9 mouse cellular contexts compared by ENCODE assay signal in genomic region chr8:46305733-46306349, GRCm38 (mm10). TPM values are rescaled to one million over a fixed set of nuclear protein-coding genes. Genes with fewer than 3 reads are reported as not detected.
DNase-seq lines count a peak whose midpoint lies in the region; ATAC-seq and TF ChIP-seq lines count a peak whose summit lies in the region.
"Had no signal": no experiment of that assay in that cellular context is flagged by ENCODE, and none has a peak within 500 bp of the region (broad histone marks: within the 10 kb centered on the region; RNA-seq: fewer than 3 reads in every experiment).

No protein-coding gene starts in this region.

- H3K4me2 ChIP-seq in kidney, embryonic 15.5 days = no peak overlapping the region

- WGBS in kidney, embryonic 15.5 days = 8% methylated on average over 9 of the region's 9 CpGs
- 2% methylated on average over 9 of the region's 9 CpGs for WGBS in cerebellum, adult 2 months
- WGBS in heart, adult 2 months = 3% methylated on average over 9 of the region's 9 CpGs

- peak; percentile 33; the same call in 1 of the 2 replicates for TF ChIP-seq CTCF in G1E (IDR thresholded peaks at IDR 0.05; ENCODE audit: low read depth, low read length)
- peak; percentile 68; the same call in 1 of the 2 replicates for TF ChIP-seq CTCF in cerebellum, adult 2 months (IDR thresholded peaks at IDR 0.05; ENCODE audit: borderline replicate concordance, insufficient read depth, low read depth, low read length)
- peak; percentile 87 for TF ChIP-seq CTCF in heart, adult 2 months (IDR thresholded peaks at IDR 0.05)

- H3K9ac ChIP-seq in kidney, embryonic 15.5 days = no peak overlapping the region
- H3K9ac ChIP-seq in heart, adult 2 months (ENCODE audit: low read depth, low read length) = no peak overlapping the region

- peak; percentile 12; the same call in 1 of the 2 replicates for ATAC-seq in kidney, embryonic 15.5 days (replicated peaks; ENCODE audit: low FRiP score)
- ATAC-seq in G1E (ENCODE audit: extremely low read depth, insufficient number of reproducible peaks, low FRiP score, poor library complexity, severe bottlenecking) = peak; percentile 22; the same call in 1 of the 2 replicates

- H3K4me3 ChIP-seq in kidney, embryonic 15.5 days (replicated peaks) = no peak overlapping the region
- H3K4me3 ChIP-seq in G1E (ENCODE audit: low read depth, low read length) = no peak overlapping the region
- no peak overlapping the region for H3K4me3 ChIP-seq in cerebellum, adult 2 months (replicated peaks; ENCODE audit: insufficient read depth, low read depth, low read length)
- no peak overlapping the region for H3K4me3 ChIP-seq in heart, adult 2 months
- H3K4me3 ChIP-seq: erythroblast, embryonic 14.5 days had no signal

- TF ChIP-seq EP300 in heart, adult 2 months (IDR thresholded peaks at IDR 0.05; ENCODE audit: insufficient read depth, low read depth, low read length) = no peak

- no peak for TF ChIP-seq POLR2A in cerebellum, adult 2 months (IDR thresholded peaks at IDR 0.05; ENCODE audit: borderline replicate concordance, insufficient read depth, low read length)
- TF ChIP-seq POLR2A in heart, adult 2 months (IDR thresholded peaks at IDR 0.05; ENCODE audit: insufficient read depth, low read depth, low read length) = no peak

- H3K4me1 ChIP-seq in kidney, embryonic 15.5 days = peaks cover 4% of the 10 kb centered on the region; the same call in 1 of the 2 replicates
- peaks cover 14% of the 10 kb centered on the region for H3K4me1 ChIP-seq in G1E (ENCODE audit: insufficient read depth, low read depth, low read length)
- H3K4me1 ChIP-seq in cerebellum, adult 2 months (ENCODE audit: control insufficient read depth, insufficient read depth, low read length) = no peaks in the 10 kb centered on the region
- H3K4me1 ChIP-seq in heart, adult 2 months (ENCODE audit: control insufficient read depth, insufficient read depth, low read length) = no peaks in the 10 kb centered on the region

- no peaks in the 10 kb centered on the region for H3K79me2 ChIP-seq in heart, adult 2 months (replicated peaks; ENCODE audit: control insufficient read depth, insufficient read depth, low read length)

- no peak for DNase-seq in kidney, adult 11 months
- peak; percentile 33 for DNase-seq in G1E (ENCODE audit: low spot score)
- DNase-seq in cerebellum, adult 2 months = peak; percentile 15 to 36
- DNase-seq in heart, adult 2 months = no peak
- peak; percentile 34 for DNase-seq in left cerebral cortex, postnatal 4 days
- peak; percentile 68 for DNase-seq in retina, postnatal 7 days (ENCODE audit: low read depth, low spot score)
- no peak for DNase-seq in gastrocnemius, postnatal 36 days

- peaks cover 8% of the 10 kb centered on the region; the same call in 1 of the 2 replicates for H3K27me3 ChIP-seq in kidney, embryonic 15.5 days
- H3K27me3 ChIP-seq in G1E (ENCODE audit: insufficient read depth, low read length) = peaks cover 11% of the 10 kb centered on the region; the same call in 1 of the 2 replicates
- H3K27me3 ChIP-seq in cerebellum, adult 2 months (ENCODE audit: control insufficient read depth, insufficient read depth, low read length) = no peaks in the 10 kb centered on the region
- no peaks in the 10 kb centered on the region for H3K27me3 ChIP-seq in heart, adult 2 months (ENCODE audit: control insufficient read depth, insufficient read depth, low read length)

- no peak overlapping the region for H3K27ac ChIP-seq in kidney, embryonic 15.5 days
- H3K27ac ChIP-seq in cerebellum, adult 2 months (ENCODE audit: insufficient read depth, low read length) = no peak overlapping the region
- no peak overlapping the region for H3K27ac ChIP-seq in heart, adult 2 months

- H3K36me3 ChIP-seq in kidney, embryonic 15.5 days = no peaks in the 10 kb centered on the region
- no peaks in the 10 kb centered on the region for H3K36me3 ChIP-seq in G1E (replicated peaks)
- H3K36me3 ChIP-seq in heart, adult 2 months (ENCODE audit: control insufficient read depth, insufficient read depth, low read length) = no peaks in the 10 kb centered on the region

- intact Hi-C loops in heart, adult 2 months (cut with DNase I) = loop anchor here (1.0 kb wide), 2 partner anchors 64 to 121 kb away; no protein-coding TSS in a partner anchor
- intact Hi-C loops in left cerebral cortex, postnatal 4 days (cut with DNase I) = no loop called here
- intact Hi-C loops in gastrocnemius, postnatal 36 days (cut with DNase I) = loop anchor here (2.0 to 5.0 kb wide), 2 partner anchors 63 to 124 kb away; no protein-coding TSS in a partner anchor

- no peaks in the 10 kb centered on the region for H3K9me3 ChIP-seq in kidney, embryonic 15.5 days (replicated peaks)
- H3K9me3 ChIP-seq in G1E (replicated peaks) = no peaks in the 10 kb centered on the region

RNA-seq across cellular contexts. Expression of gene Helt, which starts 11.4 kb away (rescaled TPM):
- not detected in 2 replicates for polyA plus RNA-seq in kidney, embryonic 15.5 days (2015; fragmentation: Nextera tagmentation; extraction: Ambion mirVana)
- not detected in 2 replicates for total RNA-seq in G1E (2014; fragmentation: Nextera tagmentation)
- total RNA-seq in G1E (2017) = 0.38 TPM in 1 of 2 replicates, not detected in the other
- not detected in 2 replicates for polyA plus RNA-seq in G1E (2012)
- not detected in 2 replicates for polyA plus RNA-seq in cerebellum, adult 2 months (2012; rRNA removed)
- total RNA-seq in heart, adult 2 months (2021) = 1 to 10 TPM; 1.5 to 2.8 TPM
- polyA plus RNA-seq in heart, adult 2 months (2012; rRNA removed) = 1.3 TPM in 2 replicates
- total RNA-seq in left cerebral cortex, postnatal 4 days (2021) = under 1 TPM; 0.60 to 0.70 TPM
- 1 to 10 TPM in 1 of 2 experiments, under 1 TPM in 1; 0.77 to 1.1 TPM for total RNA-seq in gastrocnemius, postnatal 36 days (2021)
- polyA plus RNA-seq: erythroblast, embryonic 14.5 days had no signal

Comparison
In these comparisons a context has a peak if more than half of its experiments do, and no peak if none do; other contexts are left out.
1. DNase-seq: peak in G1E (single experiment), cerebellum, adult 2 months (2 of 2), left cerebral cortex, postnatal 4 days (single experiment) and retina, postnatal 7 days (single experiment); none in kidney, adult 11 months (single experiment), heart, adult 2 months (0 of 2) and gastrocnemius, postnatal 36 days (0 of 2).
2. CTCF ChIP-seq: peak in every context shown above with its lines; median percentile 87 in heart, adult 2 months; 68 in cerebellum, adult 2 months; 33 in G1E.